Mouse (Mus musculus) right cerebral cortex, postnatal 4 days (tissue): ENCODE measurements around the gene Lmo2.

Experiments
- DNase-seq: peaks from one replicate; pipeline ENCODE4 v3.0.0-alpha.2; 2022

Lmo2 gene

DNA sequence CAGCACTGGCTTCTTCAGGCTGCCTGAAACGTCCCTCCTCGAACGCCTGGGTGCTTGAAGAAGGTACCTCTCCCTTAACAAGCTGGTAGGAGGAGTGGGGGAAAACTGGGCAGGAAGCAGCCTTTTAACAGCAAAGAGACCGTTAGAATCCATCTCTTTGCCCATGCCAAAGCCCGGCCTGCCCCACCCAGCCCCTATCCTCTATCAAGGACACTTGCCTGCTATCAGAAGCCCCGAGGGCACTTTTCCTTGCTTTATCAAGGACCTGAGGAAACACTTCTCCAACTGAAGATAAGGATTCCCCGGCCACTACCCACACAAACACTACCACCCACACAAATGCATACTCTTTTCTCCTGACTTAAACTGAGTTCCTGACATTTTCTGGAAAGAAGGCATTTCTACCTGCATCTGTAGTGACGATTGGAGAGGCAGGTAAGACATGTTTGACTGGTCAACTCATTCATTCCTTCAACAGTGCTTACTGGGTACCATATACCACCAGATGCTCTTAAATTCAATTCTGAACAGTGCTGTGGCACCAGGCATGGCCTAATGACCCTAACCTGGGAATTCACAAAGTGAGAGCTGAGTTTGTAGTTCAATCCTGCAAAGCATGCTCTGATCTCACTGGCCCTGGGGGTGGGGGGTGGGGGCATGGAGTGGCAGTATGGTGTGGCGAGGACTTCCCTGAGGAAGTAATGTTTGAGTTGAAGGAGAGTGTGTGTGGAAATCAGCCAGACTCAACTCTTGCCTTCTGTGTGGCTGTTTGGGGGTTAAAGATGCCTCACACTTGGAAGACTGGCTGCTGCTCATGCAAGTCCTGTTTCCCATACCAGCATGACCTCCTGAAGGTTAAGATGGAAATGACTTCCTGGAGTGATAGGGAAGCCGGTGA lies at the start of gene Lmo2:
Gene Lmo2, plus strand, starts transcription at position 338 of the 898 bp plus-strand sequence.
- no peak for DNase-seq

GRCm38 (mm10) chr2:103910601-103911000 lies 47.2 kb upstream of the Lmo2 start:
- no peak for DNase-seq

DNA sequence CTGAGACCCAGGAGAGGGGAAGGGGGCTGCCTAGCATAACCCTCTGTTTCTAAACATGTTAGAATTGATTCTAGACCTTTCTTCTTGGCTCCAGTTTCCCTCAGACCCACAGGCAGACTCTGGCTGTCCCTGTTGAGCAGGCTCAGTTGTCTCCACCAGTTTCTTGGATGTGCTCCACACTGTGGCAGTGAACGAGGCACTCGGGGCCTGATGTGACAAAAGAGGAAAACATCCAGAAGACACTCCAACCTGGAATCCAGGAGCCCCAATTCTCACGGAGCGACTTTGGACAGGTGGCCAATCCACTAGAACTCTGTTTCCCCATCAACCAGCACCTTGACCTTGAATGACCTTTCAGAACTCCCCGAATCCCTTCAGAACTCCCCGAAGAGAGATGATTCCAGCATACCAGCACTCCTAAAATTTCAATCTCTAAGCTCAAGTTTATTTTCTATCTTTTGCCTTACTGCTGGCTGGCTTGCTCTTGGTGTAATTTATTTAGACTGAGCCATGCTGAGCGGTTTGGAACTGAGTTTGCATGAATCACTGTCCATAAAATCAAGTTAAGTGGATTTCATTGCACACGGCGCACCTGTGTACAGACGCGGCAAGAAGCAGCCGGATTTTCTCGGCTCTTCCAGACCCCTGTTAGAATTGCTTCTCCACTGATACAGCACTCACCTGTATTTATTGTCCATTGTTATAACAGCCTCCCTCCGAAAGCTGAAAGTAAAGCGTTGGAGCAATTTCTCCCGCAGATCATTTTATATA lies 45.1 kb upstream of the Lmo2 start:
- no peak for DNase-seq

DNA sequence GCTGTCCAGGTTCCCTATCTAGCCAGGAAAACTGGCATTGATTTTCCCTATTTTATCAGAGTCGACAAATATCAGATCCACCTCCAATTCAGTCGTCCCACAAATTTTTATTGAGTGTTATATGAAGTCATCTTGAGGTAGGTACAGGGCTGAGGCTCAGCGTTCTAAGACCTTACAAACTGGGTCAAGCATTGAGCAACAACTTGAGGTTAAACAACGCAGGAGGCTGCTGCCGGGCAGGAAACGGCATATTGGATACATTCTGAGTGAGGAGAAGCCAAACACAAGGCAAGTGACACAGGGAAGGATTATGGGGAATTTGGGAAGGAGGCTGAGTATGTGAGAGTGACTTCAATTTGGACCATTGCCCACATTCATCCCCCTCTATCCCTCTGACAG lies 44.5 kb upstream of the Lmo2 start:
- DNase-seq, result no peak

GRCm38 (mm10) chr2:103916069-103916468 lies 41.7 kb upstream of the Lmo2 start:
- no peak for DNase-seq

- DNase-seq, result no peak
These were observed 40.4 kb upstream of the Lmo2 start for GRCm38 (mm10) chr2:103917375-103917774.

- no peak for DNase-seq
These were observed 39.4 kb upstream of the Lmo2 start for GRCm38 (mm10) chr2:103918375-103918774.

GRCm38 (mm10) chr2:103919488-103919887 lies 38.3 kb upstream of the Lmo2 start:
- DNase-seq, result no peak

DNA sequence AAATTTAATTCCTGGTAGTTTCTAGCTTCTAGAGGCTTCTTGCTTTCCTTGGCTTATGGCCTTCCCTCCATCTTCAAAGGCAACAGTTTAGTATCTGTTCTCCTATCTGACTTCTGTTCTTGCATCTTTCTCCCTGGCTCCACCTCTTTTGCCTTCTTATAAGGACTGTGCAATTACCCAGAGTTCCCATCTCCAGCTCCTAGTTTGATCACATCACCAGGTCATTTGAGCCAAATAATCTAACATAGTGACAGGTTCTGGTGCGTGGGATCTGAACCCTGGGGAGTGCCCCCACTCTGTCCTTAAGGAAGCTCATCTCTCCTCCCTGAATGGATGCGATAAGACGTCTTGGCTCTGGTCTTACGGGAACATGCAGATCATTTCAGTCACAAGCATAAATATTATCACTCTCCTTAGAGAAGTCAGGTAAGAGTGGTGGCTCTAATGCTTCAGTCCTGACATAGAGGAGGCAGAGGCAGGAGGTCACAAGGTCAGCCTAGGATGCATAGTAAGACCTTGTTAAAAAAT lies 31.1 kb upstream of the Lmo2 start:
- DNase-seq, result no peak

DNA sequence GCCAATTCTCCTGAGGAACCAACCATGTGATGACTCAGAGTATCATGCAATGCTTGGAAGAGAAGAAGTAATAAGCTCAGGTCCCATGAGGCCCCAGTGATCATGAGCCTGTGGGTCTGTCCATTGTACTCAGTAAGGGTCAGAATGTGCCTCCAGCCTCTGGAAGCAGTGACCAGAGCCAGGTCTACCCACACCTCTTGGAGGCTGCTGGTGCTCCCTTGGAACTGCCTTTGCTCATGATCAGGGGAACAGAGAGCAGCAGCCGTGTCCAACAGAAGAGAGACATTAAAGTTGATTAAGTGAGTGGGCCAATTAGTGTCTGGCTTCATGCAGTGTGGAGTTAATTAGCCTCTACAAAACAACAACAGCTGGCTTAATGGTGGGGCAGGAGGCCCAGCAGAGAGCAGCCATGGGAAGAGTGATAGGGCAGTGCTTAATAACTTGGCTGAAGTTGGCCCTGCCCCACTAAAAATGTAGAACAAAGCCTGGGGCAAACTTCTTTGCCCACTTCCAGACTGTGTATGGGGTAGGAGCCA lies 30.1 kb upstream of the Lmo2 start:
- no peak for DNase-seq

- no peak for DNase-seq
These were observed 27.3 kb upstream of the Lmo2 start for GRCm38 (mm10) chr2:103930306-103931019.

GRCm38 (mm10) chr2:103931511-103931911 lies 26.3 kb upstream of the Lmo2 start:
- DNase-seq, result no peak

GRCm38 (mm10) chr2:103932025-103932424 lies 25.8 kb upstream of the Lmo2 start:
- DNase-seq, result no peak

GRCm38 (mm10) chr2:103932480-103932879 lies 25.3 kb upstream of the Lmo2 start:
- DNase-seq, result no peak

- DNase-seq, result no peak
These were observed 23.5 kb upstream of the Lmo2 start for GRCm38 (mm10) chr2:103934270-103934669.

DNA sequence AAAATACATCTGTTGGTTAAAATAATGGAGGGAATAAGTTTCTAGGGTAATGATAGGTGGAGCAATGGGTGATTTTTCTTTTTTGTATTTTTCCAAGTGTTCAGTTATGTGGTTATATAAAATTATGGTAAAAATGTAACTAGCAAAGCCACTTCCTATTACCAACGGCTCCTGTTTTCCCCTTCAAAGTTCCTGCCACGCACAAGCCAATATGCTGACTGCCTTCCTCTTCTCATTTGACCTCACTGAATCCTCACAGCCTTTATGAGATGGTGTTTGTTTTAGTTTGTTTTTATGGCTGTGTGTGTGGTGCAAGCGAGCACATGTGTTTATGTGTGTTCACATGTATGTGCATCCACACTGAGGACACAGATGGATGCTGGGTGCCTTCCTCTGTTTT lies 23.1 kb upstream of the Lmo2 start:
- DNase-seq, result no peak

- no peak for DNase-seq
These were observed 21.9 kb upstream of the Lmo2 start for GRCm38 (mm10) chr2:103935691-103936435.

- no peak for DNase-seq
These were observed 21.1 kb upstream of the Lmo2 start for GRCm38 (mm10) chr2:103936666-103937065.

- no peak for DNase-seq
These were observed 20.1 kb upstream of the Lmo2 start for GRCm38 (mm10) chr2:103937670-103938069.

DNA sequence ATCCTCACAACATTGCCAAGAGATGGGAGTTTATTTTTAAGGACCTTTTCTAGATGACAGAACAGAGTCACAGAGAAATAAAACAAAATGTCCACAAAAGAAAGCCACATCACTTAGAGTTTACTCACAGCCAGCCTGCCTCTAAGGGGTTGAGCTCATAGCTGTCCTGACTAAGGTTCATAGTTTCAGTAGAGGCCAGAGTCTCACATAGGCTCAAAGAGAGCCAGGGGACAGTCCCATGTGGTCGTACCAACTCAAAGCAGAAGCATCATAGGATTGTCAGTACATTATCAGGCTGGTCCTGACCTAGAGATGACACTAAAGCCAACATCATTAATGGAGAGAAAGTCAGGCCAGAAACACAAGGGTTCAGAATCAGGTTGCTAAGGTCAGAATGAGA lies 19.2 kb upstream of the Lmo2 start:
- DNase-seq, result no peak

DNA sequence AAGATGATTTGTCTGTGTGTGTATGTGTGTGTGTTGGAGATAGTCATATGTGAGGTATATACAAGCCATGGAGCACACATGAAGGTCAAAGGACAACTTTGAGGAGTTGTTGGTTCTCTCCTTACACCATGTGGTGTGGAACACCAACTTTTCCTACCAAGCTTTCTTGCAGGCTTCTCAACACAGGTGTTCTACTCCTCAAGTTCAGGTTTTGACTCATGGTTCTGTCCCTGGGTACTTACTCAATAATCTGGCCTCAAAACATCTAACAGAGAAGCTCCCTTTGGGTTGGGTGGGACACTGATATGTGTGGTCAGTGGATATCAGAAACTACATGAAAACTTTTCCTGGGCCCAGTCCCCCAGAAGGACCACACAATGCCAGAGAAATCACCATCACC lies 18.8 kb upstream of the Lmo2 start:
- DNase-seq, result no peak

GRCm38 (mm10) chr2:103941085-103941484 lies 16.7 kb upstream of the Lmo2 start:
- no peak for DNase-seq
